Mouse (Mus musculus): ENCODE data around the gene Rere. TPM values are rescaled to one million over a fixed set of nuclear protein-coding genes. Genes with fewer than 3 reads are reported as not detected.
A peak's percentile ranks its signal among the peaks of the same experiment; 100 is the strongest.

The Rere gene
- polyA plus RNA-seq, 1 experiment from 2014 or later, result 24.5 TPM

DNA sequence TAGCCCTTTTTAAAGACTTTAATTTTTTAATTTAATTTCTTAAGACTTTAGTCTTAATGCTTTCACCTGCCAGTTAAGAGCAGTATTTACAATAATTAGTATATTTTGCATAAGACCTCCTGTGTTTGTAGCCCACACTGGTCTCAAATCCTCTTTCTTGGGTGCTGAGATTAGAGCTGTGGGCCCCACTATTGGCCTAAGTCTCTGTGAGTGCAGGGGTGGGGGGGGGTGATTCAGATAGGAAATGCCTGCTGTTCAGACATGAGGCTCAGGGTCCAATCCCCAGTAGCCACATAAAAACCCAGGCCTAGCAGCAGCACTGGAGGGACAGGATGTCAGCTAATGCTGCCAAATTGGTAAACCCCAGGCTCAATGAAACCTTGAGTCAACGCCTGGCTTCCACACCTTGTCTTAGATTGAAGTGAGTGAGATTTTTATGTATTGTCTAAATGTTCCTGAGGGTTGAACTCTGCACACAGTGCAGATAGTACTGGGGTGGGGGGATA, 41.0 kb upstream of the Rere start:
- Histone ChIP-seq H3K4me3 (peak overlapping the region; percentile 95), H3K27ac (replicated peaks) (no peak overlapping the region), H3K27me3 (ENCODE audit: low read depth, poor library complexity, severe bottlenecking) (no peaks in the 10 kb centered on the region), H3K36me3 (peaks cover 67% of the 10 kb centered on the region), H3K9me3 (replicated peaks) (no peaks in the 10 kb centered on the region), H3K4me1 (peaks cover 57% of the 10 kb centered on the region)
- DNase-seq (ENCODE audit: low spot score), result no peak
- WGBS, result 88% methylated on average over 1 of the region's 1 CpGs

- 0 out of 2 replicates have a peak overlapping the region, but pooled peaks have one; percentile 9 for H3K4me3 ChIP-seq
Measured at GRCm38 (mm10) chr4:150241708-150242107, 39.7 kb upstream of the Rere start.

GRCm38 (mm10) chr4:150242745-150243144, 38.7 kb upstream of the Rere start:
- no peaks in the 10 kb centered on the region for H3K9me3 ChIP-seq (replicated peaks)
- H3K27me3 ChIP-seq (ENCODE audit: low read depth, poor library complexity, severe bottlenecking), result no peaks in the 10 kb centered on the region
- H3K27ac ChIP-seq (replicated peaks), result no peak overlapping the region
- 87% methylated on average over 5 of the region's 5 CpGs for WGBS
- no peak for DNase-seq (ENCODE audit: low spot score)
- peaks cover 45% of the 10 kb centered on the region for H3K4me1 ChIP-seq
- no peak overlapping the region for H3K4me3 ChIP-seq
- peaks cover 90% of the 10 kb centered on the region for H3K36me3 ChIP-seq

More at GRCm38 (mm10) chr4:150241708-150242107, 39.7 kb upstream of the Rere start:
- peaks cover 47% of the 10 kb centered on the region for H3K4me1 ChIP-seq
- peaks cover 80% of the 10 kb centered on the region for H3K36me3 ChIP-seq
- no peak overlapping the region for H3K27ac ChIP-seq (replicated peaks)
- WGBS, result 76% methylated on average over 4 of the region's 4 CpGs
- no peaks in the 10 kb centered on the region for H3K9me3 ChIP-seq (replicated peaks)
- no peaks in the 10 kb centered on the region for H3K27me3 ChIP-seq (ENCODE audit: low read depth, poor library complexity, severe bottlenecking)
- no peak for DNase-seq (ENCODE audit: low spot score)

GRCm38 (mm10) chr4:150245876-150246275, 35.6 kb upstream of the Rere start:
- no peak overlapping the region for H3K27ac ChIP-seq (replicated peaks)
- no peak overlapping the region for H3K4me3 ChIP-seq
- DNase-seq (ENCODE audit: low spot score), result no peak
- WGBS, result 83% methylated on average over 2 of the region's 2 CpGs
- no peaks in the 10 kb centered on the region for H3K27me3 ChIP-seq (ENCODE audit: low read depth, poor library complexity, severe bottlenecking)
- peaks cover 23% of the 10 kb centered on the region for H3K4me1 ChIP-seq
- H3K9me3 ChIP-seq (replicated peaks), result no peaks in the 10 kb centered on the region
- H3K36me3 ChIP-seq, result peaks cover 99% of the 10 kb centered on the region

- Histone ChIP-seq H3K36me3 (peaks cover 98% of the 10 kb centered on the region), H3K27me3 (ENCODE audit: low read depth, poor library complexity, severe bottlenecking) (no peaks in the 10 kb centered on the region), H3K4me1 (peaks cover 8% of the 10 kb centered on the region; the same call in 1 of the 2 replicates), H3K9me3 (replicated peaks) (no peaks in the 10 kb centered on the region), H3K4me3 (no peak overlapping the region), H3K27ac (replicated peaks) (no peak overlapping the region)
- peak; percentile 67 for DNase-seq (ENCODE audit: low spot score)
- 72% methylated on average over 5 of the region's 5 CpGs for WGBS
Measured at GRCm38 (mm10) chr4:150248009-150248408, 33.4 kb upstream of the Rere start.

- Histone ChIP-seq H3K4me1 (peaks cover 8% of the 10 kb centered on the region; the same call in 1 of the 2 replicates), H3K27me3 (ENCODE audit: low read depth, poor library complexity, severe bottlenecking) (no peaks in the 10 kb centered on the region), H3K4me3 (no peak overlapping the region), H3K36me3 (peaks cover 91% of the 10 kb centered on the region), H3K9me3 (replicated peaks) (no peaks in the 10 kb centered on the region), H3K27ac (replicated peaks) (no peak overlapping the region)
- WGBS, result 86% methylated on average over 5 of the region's 5 CpGs
- DNase-seq (ENCODE audit: low spot score), result no peak
Measured at GRCm38 (mm10) chr4:150248917-150249316, 32.5 kb upstream of the Rere start.

DNA sequence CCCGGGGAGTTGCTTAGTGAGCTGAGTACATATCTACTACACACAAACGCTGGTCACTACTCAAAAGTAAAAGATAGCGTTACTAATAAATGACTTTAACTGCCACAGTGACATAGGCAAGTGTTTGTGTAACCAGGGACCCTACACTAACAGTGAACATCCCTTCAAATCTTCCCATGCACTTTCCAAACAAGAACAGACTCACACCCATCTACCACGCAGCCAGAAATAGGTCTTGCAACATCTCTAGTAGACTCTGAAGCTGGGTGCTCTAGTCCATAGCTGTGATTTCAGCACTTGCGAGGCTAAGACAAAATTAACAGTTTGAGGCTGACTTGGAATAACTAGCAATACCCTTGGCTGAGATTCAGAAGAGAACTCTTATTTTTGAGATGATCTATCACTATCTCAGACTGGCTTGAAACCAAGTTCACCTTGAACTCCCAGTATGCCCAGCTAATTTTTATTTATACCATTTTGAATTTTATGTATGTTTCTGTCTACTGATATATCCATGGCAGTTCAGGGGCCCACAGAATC, 31.6 kb upstream of the Rere start:
- Histone ChIP-seq H3K36me3 (peaks cover 89% of the 10 kb centered on the region), H3K27me3 (ENCODE audit: low read depth, poor library complexity, severe bottlenecking) (no peaks in the 10 kb centered on the region), H3K4me3 (no peak overlapping the region), H3K27ac (replicated peaks) (no peak overlapping the region), H3K9me3 (replicated peaks) (no peaks in the 10 kb centered on the region), H3K4me1 (peaks cover 8% of the 10 kb centered on the region; the same call in 1 of the 2 replicates)
- no peak for DNase-seq (ENCODE audit: low spot score)
- WGBS, result 86% methylated on average over 5 of the region's 5 CpGs

GRCm38 (mm10) chr4:150250549-150251422, 30.7 kb upstream of the Rere start:
- peak overlapping the region; percentile 50; the same call in 1 of the 2 replicates for H3K27ac ChIP-seq (replicated peaks)
- WGBS, result 55% methylated on average over 18 of the region's 18 CpGs

DNA sequence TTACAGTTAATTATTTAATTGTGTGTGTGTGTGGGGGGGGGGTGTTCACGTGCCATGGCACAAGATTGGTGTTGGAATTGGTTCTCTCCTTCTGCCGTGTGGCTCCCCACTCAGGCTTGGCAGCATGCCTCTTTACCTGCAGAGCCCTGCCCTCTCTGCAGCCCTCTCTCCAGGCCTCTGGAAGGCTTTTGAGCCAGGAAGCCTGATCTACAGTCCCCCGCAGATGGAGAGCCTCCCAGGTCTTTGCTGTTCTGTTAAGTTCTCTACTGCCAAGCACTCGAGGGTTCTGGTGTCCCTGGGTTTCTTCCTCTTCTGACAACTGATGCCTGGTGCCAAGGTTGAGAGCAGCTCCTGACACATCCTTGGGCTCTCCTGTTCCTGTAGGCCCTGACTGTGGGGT, 27.0 kb upstream of the Rere start:
- Histone ChIP-seq H3K9me3 (replicated peaks) (no peaks in the 10 kb centered on the region), H3K4me1 (peaks cover 20% of the 10 kb centered on the region), H3K4me3 (no peak overlapping the region), H3K36me3 (peaks cover 58% of the 10 kb centered on the region), H3K27me3 (ENCODE audit: low read depth, poor library complexity, severe bottlenecking) (no peaks in the 10 kb centered on the region), H3K27ac (replicated peaks) (no peak overlapping the region)
- 81% methylated on average over 4 of the region's 4 CpGs for WGBS
- no peak for DNase-seq (ENCODE audit: low spot score)

More at GRCm38 (mm10) chr4:150250549-150251422, 30.7 kb upstream of the Rere start:
- Histone ChIP-seq H3K36me3 (peaks cover 84% of the 10 kb centered on the region), H3K4me1 (peaks cover 8% of the 10 kb centered on the region; the same call in 1 of the 2 replicates), H3K27me3 (ENCODE audit: low read depth, poor library complexity, severe bottlenecking) (no peaks in the 10 kb centered on the region), H3K4me3 (no peak overlapping the region), H3K9me3 (replicated peaks) (no peaks in the 10 kb centered on the region)
- no peak for DNase-seq (ENCODE audit: low spot score)

GRCm38 (mm10) chr4:150255181-150255580, 26.3 kb upstream of the Rere start:
- Histone ChIP-seq H3K27me3 (ENCODE audit: low read depth, poor library complexity, severe bottlenecking) (no peaks in the 10 kb centered on the region), H3K36me3 (peaks cover 51% of the 10 kb centered on the region), H3K4me1 (peaks cover 26% of the 10 kb centered on the region), H3K9me3 (replicated peaks) (no peaks in the 10 kb centered on the region), H3K27ac (replicated peaks) (no peak overlapping the region), H3K4me3 (no peak overlapping the region)
- no peak for DNase-seq (ENCODE audit: low spot score)
- 90% methylated on average over 7 of the region's 7 CpGs for WGBS

DNA sequence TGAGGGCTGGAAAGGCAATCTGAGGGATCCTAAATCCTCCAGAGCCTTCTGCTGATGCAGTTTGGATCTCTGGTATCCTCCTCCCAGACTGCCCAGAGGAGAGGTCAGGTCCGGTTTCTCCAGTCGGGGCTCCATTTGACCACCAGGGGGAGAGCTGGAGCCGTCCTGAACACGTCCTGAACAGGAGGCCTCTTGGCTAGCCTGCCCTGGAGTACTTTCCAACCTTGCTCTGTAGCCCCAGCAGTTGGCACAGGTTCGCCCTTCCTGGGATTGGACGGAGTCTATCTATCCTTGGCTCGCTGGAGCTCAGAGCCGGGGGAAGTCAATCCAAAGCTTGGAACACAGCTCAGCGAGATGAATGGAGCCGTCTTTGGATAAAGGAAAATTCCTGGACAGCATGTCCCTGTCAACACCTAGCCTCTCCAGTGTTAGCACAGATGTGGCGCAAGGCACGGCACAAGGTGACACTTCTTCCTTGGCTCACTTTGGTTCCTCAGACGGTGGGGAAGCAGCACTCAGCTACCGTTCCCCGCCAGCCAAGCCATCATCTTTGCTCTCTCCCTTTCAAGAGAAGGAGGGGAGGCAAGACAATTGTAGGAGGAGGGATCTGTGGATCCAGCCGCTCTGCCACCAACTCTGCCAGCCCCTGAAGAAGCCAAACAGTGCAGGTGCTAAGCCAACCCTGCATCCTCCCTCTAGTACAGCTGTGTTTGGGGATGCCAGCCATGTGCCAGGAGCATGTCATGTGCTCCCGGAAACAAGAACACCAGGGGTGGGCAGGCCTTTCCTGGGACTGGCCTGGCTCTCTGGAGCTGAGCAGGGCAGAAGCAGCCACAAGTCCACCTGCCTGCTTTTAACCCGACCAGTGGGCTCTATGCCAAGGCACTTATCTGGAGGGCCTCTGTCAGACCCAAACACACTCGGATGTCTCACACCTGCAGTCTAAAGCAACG, 23.9 kb upstream of the Rere start:
- Histone ChIP-seq H3K4me3 (no peak overlapping the region), H3K4me1 (peaks cover 27% of the 10 kb centered on the region), H3K9me3 (replicated peaks) (no peaks in the 10 kb centered on the region), H3K36me3 (peaks cover 29% of the 10 kb centered on the region), H3K27ac (replicated peaks) (peak overlapping the region; percentile 46), H3K27me3 (ENCODE audit: low read depth, poor library complexity, severe bottlenecking) (no peaks in the 10 kb centered on the region)
- DNase-seq (ENCODE audit: low spot score), result peak; percentile 86
- WGBS, result 58% methylated on average over 20 of the region's 20 CpGs

DNA sequence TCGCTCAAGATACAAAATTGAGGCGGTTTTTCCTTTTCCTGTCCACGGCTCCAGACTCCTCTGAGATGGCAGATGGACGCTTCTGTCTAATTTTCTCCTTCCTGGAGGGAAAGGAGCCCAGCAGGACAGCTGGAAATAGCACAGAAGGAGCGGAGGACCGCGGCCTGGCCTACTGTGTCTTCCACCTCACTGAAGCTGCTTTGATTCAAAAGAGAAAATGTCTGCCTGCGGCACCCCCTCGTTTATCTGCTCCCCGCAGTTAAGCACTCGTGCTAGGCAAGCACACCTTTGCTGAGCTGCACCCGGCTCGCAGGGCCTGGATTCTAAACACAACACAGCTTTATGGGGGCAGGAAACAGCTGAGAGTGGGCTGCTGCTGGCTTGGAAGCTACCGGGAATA, 23.1 kb upstream of the Rere start:
- DNase-seq (ENCODE audit: low spot score), result no peak

More for the DNA sequence above, 23.1 kb upstream of the Rere start:
- no peaks in the 10 kb centered on the region for H3K27me3 ChIP-seq (ENCODE audit: low read depth, poor library complexity, severe bottlenecking)
- H3K36me3 ChIP-seq, result peaks cover 28% of the 10 kb centered on the region
- WGBS, result 84% methylated on average over 14 of the region's 14 CpGs
- H3K27ac ChIP-seq (replicated peaks), result peak overlapping the region; percentile 29
- no peaks in the 10 kb centered on the region for H3K9me3 ChIP-seq (replicated peaks)
- H3K4me1 ChIP-seq, result peaks cover 27% of the 10 kb centered on the region
- H3K4me3 ChIP-seq, result no peak overlapping the region

Measured in midbrain, embryonic 10.5 days (tissue).